Mouse (Mus musculus): ENCODE results near the gene Gm7879.

Gene Gm7879

GRCm38 (mm10) chr5:43948111-43948743 lies 35.3 kb downstream of the Gm7879 start:
- peak; percentile 69 for DNase-seq (ENCODE audit: low read depth, low spot score)

GRCm38 (mm10) chr5:43948748-43949275 lies 35.9 kb downstream of the Gm7879 start:
- no peak for DNase-seq (ENCODE audit: low read depth, low spot score)

- no peak for DNase-seq (ENCODE audit: low read depth, low spot score)
These were observed 40.3 kb downstream of the Gm7879 start for GRCm38 (mm10) chr5:43953241-43953640.

- no peak for DNase-seq (ENCODE audit: low read depth, low spot score)
These were observed 47.0 kb downstream of the Gm7879 start for GRCm38 (mm10) chr5:43959884-43960440.

GRCm38 (mm10) chr5:43961056-43961455 lies 48.1 kb downstream of the Gm7879 start:
- DNase-seq (ENCODE audit: low read depth, low spot score) = no peak
